9 mouse cellular contexts compared by ENCODE assay signal in genomic region chr14:86781553-86782273, GRCm38 (mm10).
DNase-seq lines count a peak whose midpoint lies in the region; ATAC-seq and TF ChIP-seq lines count a peak whose summit lies in the region.
"Had no signal": no experiment of that assay in that cellular context is flagged by ENCODE, and none has a peak within 500 bp of the region (broad histone marks: within the 10 kb centered on the region; RNA-seq: fewer than 3 reads in every experiment).

No protein-coding gene starts in this region.

- H3K9ac ChIP-seq in kidney, embryonic 14.5 days (ENCODE audit: low read depth, low read length) = no peak overlapping the region
- H3K9ac ChIP-seq in lung, postnatal 0 days (replicated peaks; ENCODE audit: low read depth) = no peak overlapping the region

- no peak overlapping the region for H3K27ac ChIP-seq in bone marrow macrophage, adult 2 months (ENCODE audit: insufficient read depth, low read depth, low read length)
- no peak overlapping the region for H3K27ac ChIP-seq in kidney, embryonic 14.5 days (ENCODE audit: low read depth, low read length)
- H3K27ac ChIP-seq in lung, postnatal 0 days (ENCODE audit: low read length) = no peak overlapping the region

- peak; percentile 76 for ATAC-seq in erythroid progenitor cell, adult 5-6 weeks (replicated peaks; ENCODE audit: low FRiP score, poor library complexity, severe bottlenecking)
- peak; percentile 32; the same call in 1 of the 2 replicates for ATAC-seq in kidney, embryonic 14.5 days (ENCODE audit: low FRiP score, low TSS enrichment)
- ATAC-seq in lung, postnatal 0 days = peak; percentile 55

- no peak for TF ChIP-seq EP300 in lung, postnatal 0 days (IDR thresholded peaks at IDR 0.05)

- no peak for TF ChIP-seq POLR2A in bone marrow macrophage, adult 2 months (IDR thresholded peaks at IDR 0.05; ENCODE audit: borderline replicate concordance, low read depth, low read length)

- H3K27me3 ChIP-seq in kidney, embryonic 14.5 days (ENCODE audit: control insufficient read depth, insufficient read depth, low read length) = no peaks in the 10 kb centered on the region
- no peaks in the 10 kb centered on the region for H3K27me3 ChIP-seq in lung, postnatal 0 days (replicated peaks; ENCODE audit: insufficient read depth, low read length)

- H3K4me3 ChIP-seq in bone marrow macrophage, adult 2 months (ENCODE audit: insufficient read depth, low read length) = no peak overlapping the region
- no peak overlapping the region for H3K4me3 ChIP-seq in kidney, embryonic 14.5 days (ENCODE audit: low read length)
- no peak overlapping the region for H3K4me3 ChIP-seq in lung, postnatal 0 days (ENCODE audit: low read depth, low read length)
- H3K4me3 ChIP-seq: myocyte had no signal

- TF ChIP-seq CTCF in bone marrow macrophage, adult 2 months (IDR thresholded peaks at IDR 0.05; ENCODE audit: low read depth, low read length) = peak; percentile 49
- peak; percentile 80 for TF ChIP-seq CTCF in lung, postnatal 0 days (IDR thresholded peaks at IDR 0.05)

- no peak overlapping the region for H3K4me2 ChIP-seq in kidney, embryonic 14.5 days (replicated peaks; ENCODE audit: low read depth, low read length)
- no peak overlapping the region for H3K4me2 ChIP-seq in lung, postnatal 0 days (replicated peaks; ENCODE audit: low read depth, low read length)

- WGBS in kidney, embryonic 14.5 days = 60% methylated on average over 6 of the region's 6 CpGs
- WGBS in lung, postnatal 0 days = 48% methylated on average over 6 of the region's 6 CpGs

- no peaks in the 10 kb centered on the region for H3K9me3 ChIP-seq in kidney, embryonic 14.5 days (ENCODE audit: control insufficient read depth, low read length)
- no peaks in the 10 kb centered on the region for H3K9me3 ChIP-seq in lung, postnatal 0 days (ENCODE audit: low read length)

- peak; percentile 11 to 44 for DNase-seq in left cerebral cortex, adult 18-20 months (ENCODE audit: low spot score in 2 of 2)
- DNase-seq in left cerebral cortex, adult 8-10 months (ENCODE audit: low spot score in 2 of 2) = no peak
- DNase-seq in ES-CJ7 (ENCODE audit: low read depth, low spot score) = peak; percentile 43
- DNase-seq in lung, postnatal 0 days (ENCODE audit: low spot score) = peak; percentile 78
- peak; percentile 3 for DNase-seq in thymus, postnatal 25 days

- no peaks in the 10 kb centered on the region for H3K36me3 ChIP-seq in kidney, embryonic 14.5 days (ENCODE audit: control insufficient read depth, insufficient read depth, low read length)
- no peaks in the 10 kb centered on the region for H3K36me3 ChIP-seq in lung, postnatal 0 days (ENCODE audit: insufficient read depth, low read length)

- H3K4me1 ChIP-seq in bone marrow macrophage, adult 2 months (ENCODE audit: control insufficient read depth, insufficient read depth, low read length) = no peaks in the 10 kb centered on the region
- no peaks in the 10 kb centered on the region for H3K4me1 ChIP-seq in kidney, embryonic 14.5 days (ENCODE audit: control insufficient read depth, insufficient read depth, low read length)
- no peaks in the 10 kb centered on the region for H3K4me1 ChIP-seq in lung, postnatal 0 days (ENCODE audit: insufficient read depth, low read depth, low read length)

Comparison
In these comparisons a context has a peak if more than half of its experiments do, and no peak if none do; other contexts are left out.
1. DNase-seq: peak in left cerebral cortex, adult 18-20 months (2 of 2), ES-CJ7 (single experiment), lung, postnatal 0 days (single experiment) and thymus, postnatal 25 days (single experiment); none in left cerebral cortex, adult 8-10 months (0 of 2).
2. Peak in every context shown above with its lines, with median percentiles within 50 percentile points of each other: ATAC-seq.